In the genomic region with DNA sequence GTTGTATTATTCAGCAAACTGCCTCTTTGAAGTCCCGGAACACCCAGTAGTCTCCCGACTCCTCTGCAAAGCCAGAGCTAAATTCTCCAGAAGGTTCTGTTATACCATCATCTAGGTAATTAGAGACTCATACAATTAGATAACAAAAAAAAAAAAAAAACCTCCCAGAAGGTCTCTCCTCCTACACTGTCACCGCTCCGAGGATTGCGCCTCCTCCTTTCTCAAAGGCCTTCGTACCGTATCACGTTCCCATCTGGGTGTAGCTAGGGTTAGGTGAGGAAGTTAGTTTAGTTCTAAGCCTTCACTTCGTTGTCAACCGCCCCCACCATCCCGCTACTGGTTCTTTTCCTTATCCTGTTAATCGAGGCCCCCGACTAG, we compare ENCODE assay signal across 8 mouse cellular contexts. TPM values are rescaled to one million over a fixed set of nuclear protein-coding genes. Genes with fewer than 3 reads are reported as not detected.
DNase-seq lines count a peak whose midpoint lies in the region; ATAC-seq and TF ChIP-seq lines count a peak whose summit lies in the region.

No protein-coding gene starts in this region.

- H3K4me1 ChIP-seq in testis, adult 2 months (ENCODE audit: control insufficient read depth, insufficient read depth, low read length), result no peaks in the 10 kb centered on the region
- peaks cover 12% of the 10 kb centered on the region for H3K4me1 ChIP-seq in forebrain, embryonic 12.5 days
- H3K4me1 ChIP-seq in liver, embryonic 13.5 days (replicated peaks), result peaks cover 25% of the 10 kb centered on the region
- H3K4me1 ChIP-seq in stomach, embryonic 16.5 days (ENCODE audit: control insufficient read depth, insufficient read depth, low read length), result 0 out of 2 replicates have a peak, but pooled peaks cover 6% of the 10 kb centered on the region

- H3K27me3 ChIP-seq in testis, adult 2 months (ENCODE audit: control insufficient read depth, insufficient read depth, low read length), result no peaks in the 10 kb centered on the region
- H3K27me3 ChIP-seq in forebrain, embryonic 12.5 days, result no peaks in the 10 kb centered on the region
- H3K27me3 ChIP-seq in liver, embryonic 13.5 days, result no peaks in the 10 kb centered on the region
- no peaks in the 10 kb centered on the region for H3K27me3 ChIP-seq in stomach, embryonic 16.5 days (ENCODE audit: control insufficient read depth, insufficient read depth, low read length)

- TF ChIP-seq POLR2A in testis, adult 2 months (IDR thresholded peaks at IDR 0.05; ENCODE audit: control insufficient read depth, low read depth, low read length), result no peak

- no peaks in the 10 kb centered on the region for H3K36me3 ChIP-seq in testis, adult 2 months (ENCODE audit: control insufficient read depth, insufficient read depth, low read length)
- peaks cover 28% of the 10 kb centered on the region for H3K36me3 ChIP-seq in forebrain, embryonic 12.5 days (replicated peaks)
- peaks cover 38% of the 10 kb centered on the region for H3K36me3 ChIP-seq in liver, embryonic 13.5 days
- H3K36me3 ChIP-seq in stomach, embryonic 16.5 days (ENCODE audit: control insufficient read depth, insufficient read depth, low read length), result peaks cover 8% of the 10 kb centered on the region; the same call in 1 of the 2 replicates

- peak overlapping the region; percentile 65 for H3K4me2 ChIP-seq in forebrain, embryonic 12.5 days
- H3K4me2 ChIP-seq in liver, embryonic 13.5 days, result peak overlapping the region; percentile 78
- H3K4me2 ChIP-seq in stomach, embryonic 16.5 days (ENCODE audit: low read depth, low read length), result peak overlapping the region; percentile 83

- H3K4me3 ChIP-seq in testis, adult 2 months (ENCODE audit: control insufficient read depth, low read depth, low read length), result peak overlapping the region; percentile 86
- H3K4me3 ChIP-seq in forebrain, embryonic 12.5 days (replicated peaks), result peak overlapping the region; percentile 68
- H3K4me3 ChIP-seq in liver, embryonic 13.5 days (replicated peaks), result peak overlapping the region; percentile 78
- H3K4me3 ChIP-seq in stomach, embryonic 16.5 days (replicated peaks; ENCODE audit: low read length), result peak overlapping the region; percentile 86

- peak; percentile 55; the same call in 1 of the 2 replicates for ATAC-seq in forebrain, embryonic 12.5 days (ENCODE audit: low FRiP score)
- peak; percentile 81 for ATAC-seq in liver, embryonic 13.5 days (ENCODE audit: low read depth)
- peak; percentile 45 for ATAC-seq in stomach, embryonic 16.5 days (ENCODE audit: insufficient read depth, low FRiP score)

- DNase-seq in testis, postnatal 10 days (ENCODE audit: low spot score), result no peak
- DNase-seq in liver, embryonic 13.5 days, result no peak
- no peak for DNase-seq in gastrocnemius, postnatal 4 days (ENCODE audit: low spot score in 2 of 2)
- DNase-seq in adrenal gland, postnatal 14 days, result no peak
- DNase-seq in frontal cortex, adult 2 months (ENCODE audit: extremely low spot score in 1 of 2, low spot score in 1 of 2), result no peak

- peak overlapping the region; percentile 80 for H3K27ac ChIP-seq in testis, adult 2 months (ENCODE audit: control insufficient read depth, insufficient read depth, low read depth, low read length)
- 0 out of 2 replicates have a peak overlapping the region, but pooled peaks have one; percentile 95 for H3K27ac ChIP-seq in forebrain, embryonic 12.5 days
- peak overlapping the region; percentile 99 for H3K27ac ChIP-seq in liver, embryonic 13.5 days
- H3K27ac ChIP-seq in stomach, embryonic 16.5 days (ENCODE audit: low read length), result peak overlapping the region; percentile 100

- no peak for TF ChIP-seq CTCF in testis, adult 2 months (IDR thresholded peaks at IDR 0.05; ENCODE audit: control insufficient read depth, insufficient read depth, insufficient replicate concordance, low read depth, low read length)

- WGBS in forebrain, embryonic 12.5 days, result 6% methylated on average over 13 of the region's 13 CpGs
- WGBS in liver, embryonic 13.5 days (ENCODE audit: insufficient replicate concordance), result 7% methylated on average over 13 of the region's 13 CpGs
- WGBS in stomach, embryonic 16.5 days, result 6% methylated on average over 13 of the region's 13 CpGs

- H3K9me3 ChIP-seq in forebrain, embryonic 12.5 days, result no peaks in the 10 kb centered on the region
- no peaks in the 10 kb centered on the region for H3K9me3 ChIP-seq in liver, embryonic 13.5 days (replicated peaks)
- H3K9me3 ChIP-seq in stomach, embryonic 16.5 days (replicated peaks; ENCODE audit: control insufficient read depth, low read length), result no peaks in the 10 kb centered on the region

- H3K9ac ChIP-seq in forebrain, embryonic 12.5 days, result peak overlapping the region; percentile 72
- H3K9ac ChIP-seq in liver, embryonic 13.5 days, result peak overlapping the region; percentile 90
- peak overlapping the region; percentile 91 for H3K9ac ChIP-seq in stomach, embryonic 16.5 days (ENCODE audit: low read length)

RNA-seq across cellular contexts. Expression of a gene that starts 0.9 kb away (rescaled TPM):
- polyA plus RNA-seq in testis, adult 2 months (2012; rRNA removed), result 26.3 and 27.6 TPM in 2 replicates
- polyA plus RNA-seq in forebrain, embryonic 12.5 days (2016; fragmentation: Nextera tagmentation; extraction: Ambion mirVana), result 24.2 and 26.5 TPM in 2 replicates
- 21.3 and 28.2 TPM in 2 replicates for polyA plus RNA-seq in liver, embryonic 13.5 days (2015; fragmentation: Nextera tagmentation; extraction: Ambion mirVana)
- 58.1 and 64.6 TPM in 2 replicates for polyA plus RNA-seq in stomach, embryonic 16.5 days (2015; fragmentation: Nextera tagmentation; extraction: Ambion mirVana)
- total RNA-seq in gastrocnemius, postnatal 4 days (2021), result 10 to 100 TPM; 36.8 to 46.9 TPM
- 54.8 and 58.1 TPM in 2 replicates for total RNA-seq in adrenal gland, postnatal 14 days (2021)
- polyA plus RNA-seq in frontal cortex, adult 2 months (2012; rRNA removed), result 41.4 and 45.2 TPM in 2 replicates

RNA-seq across cellular contexts. Expression of a gene that starts 10.5 kb away (rescaled TPM):
- 18.7 and 19.1 TPM in 2 replicates for polyA plus RNA-seq in testis, adult 2 months (2012; rRNA removed)
- 28.3 and 33.4 TPM in 2 replicates for polyA plus RNA-seq in forebrain, embryonic 12.5 days (2016; fragmentation: Nextera tagmentation; extraction: Ambion mirVana)
- 19.9 and 20.4 TPM in 2 replicates for polyA plus RNA-seq in liver, embryonic 13.5 days (2015; fragmentation: Nextera tagmentation; extraction: Ambion mirVana)
- polyA plus RNA-seq in stomach, embryonic 16.5 days (2015; fragmentation: Nextera tagmentation; extraction: Ambion mirVana), result 11.5 and 13.0 TPM in 2 replicates
- 10 to 100 TPM; 39.0 to 48.2 TPM for total RNA-seq in gastrocnemius, postnatal 4 days (2021)
- 73.2 and 74.4 TPM in 2 replicates for total RNA-seq in adrenal gland, postnatal 14 days (2021)
- 36.0 and 38.4 TPM in 2 replicates for polyA plus RNA-seq in frontal cortex, adult 2 months (2012; rRNA removed)

RNA-seq across cellular contexts. Expression of a gene that starts 35.4 kb away (rescaled TPM):
- polyA plus RNA-seq in testis, adult 2 months (2012; rRNA removed), result 471 and 495 TPM in 2 replicates
- polyA plus RNA-seq in forebrain, embryonic 12.5 days (2016; fragmentation: Nextera tagmentation; extraction: Ambion mirVana), result not detected in 2 replicates
- not detected in 2 replicates for polyA plus RNA-seq in liver, embryonic 13.5 days (2015; fragmentation: Nextera tagmentation; extraction: Ambion mirVana)
- polyA plus RNA-seq in stomach, embryonic 16.5 days (2015; fragmentation: Nextera tagmentation; extraction: Ambion mirVana), result not detected in 2 replicates
- 1 to 10 TPM in 1 of 2 experiments, under 1 TPM in 1; 0.60 to 1.3 TPM for total RNA-seq in gastrocnemius, postnatal 4 days (2021)
- total RNA-seq in adrenal gland, postnatal 14 days (2021), result 0.67 and 1.3 TPM in 2 replicates
- polyA plus RNA-seq in frontal cortex, adult 2 months (2012; rRNA removed), result 0.76 and 1.3 TPM in 2 replicates

RNA-seq across cellular contexts. Expression of a gene that starts 50.0 kb away (rescaled TPM):
- 36.0 and 46.9 TPM in 2 replicates for polyA plus RNA-seq in testis, adult 2 months (2012; rRNA removed)
- not detected in 2 replicates for polyA plus RNA-seq in forebrain, embryonic 12.5 days (2016; fragmentation: Nextera tagmentation; extraction: Ambion mirVana)
- not detected in 2 replicates for polyA plus RNA-seq in liver, embryonic 13.5 days (2015; fragmentation: Nextera tagmentation; extraction: Ambion mirVana)
- polyA plus RNA-seq in stomach, embryonic 16.5 days (2015; fragmentation: Nextera tagmentation; extraction: Ambion mirVana), result not detected in 2 replicates
- not detected for total RNA-seq in gastrocnemius, postnatal 4 days (2021)
- total RNA-seq in adrenal gland, postnatal 14 days (2021), result not detected in 2 replicates
- not detected in 2 replicates for polyA plus RNA-seq in frontal cortex, adult 2 months (2012; rRNA removed)

Comparison
In these comparisons a context has a peak if more than half of its experiments do, and no peak if none do; other contexts are left out.
1. RNA of a gene that starts 35.4 kb away (polyA plus RNA-seq): 471 to 495 TPM in testis, adult 2 months; 0.76 to 1.3 TPM in frontal cortex, adult 2 months, not detected in forebrain, embryonic 12.5 days, not detected in stomach, embryonic 16.5 days and not detected in liver, embryonic 13.5 days; every median in the first group is over 100 times any median in the second.
2. Peak in every context shown above with its lines, with median percentiles within 50 percentile points of each other: H3K27ac ChIP-seq, H3K4me3 ChIP-seq, ATAC-seq, H3K4me2 ChIP-seq and H3K9ac ChIP-seq.